Mouse (Mus musculus) limb, embryonic 14.5 days (tissue): Measurements from ENCODE around the gene Mars. TPM values are rescaled to one million over a fixed set of nuclear protein-coding genes. Genes with fewer than 3 reads are reported as not detected.
A peak's percentile ranks its signal among the peaks of the same experiment; 100 is the strongest.

ENCODE experiments used
- ATAC-seq: fragments of 200-750 bp; cut with Nextera tagmentation; 2 replicates; pipeline ENCODE4 v1.8.0; 2017; ENCODE audit warnings: low read depth, moderate number of reproducible peaks, moderate TSS enrichment; ENCODE audit not compliant: low FRiP score
- DNase-seq: peaks from one replicate; pipeline ENCODE4 v3.0.0-alpha.2; 2015; ENCODE audit warnings: low spot score
- H3K27ac ChIP-seq: fragments of 300-500 bp; sonication (generic); replicated peaks from 2 replicates; pipeline ENCODE4 v1.5.1; 2014; ENCODE audit warnings: low read depth, mild to moderate bottlenecking, low read length, moderate library complexity, mixed read lengths
- H3K27me3 ChIP-seq: fragments of 300-500 bp; sonication (generic); 2 replicates; pipeline ENCODE4 v1.6.1; 2014; ENCODE audit warnings: low read length, mixed read lengths; ENCODE audit not compliant: control insufficient read depth, insufficient read depth
- H3K36me3 ChIP-seq: fragments of 300-500 bp; sonication (generic); 2 replicates; pipeline ENCODE4 v1.6.1; 2014; ENCODE audit warnings: mild to moderate bottlenecking, low read length, moderate library complexity, mixed read lengths; ENCODE audit not compliant: control insufficient read depth, insufficient read depth
- H3K4me1 ChIP-seq: fragments of 300-500 bp; sonication (generic); 2 replicates; pipeline ENCODE4 v1.6.1; 2014; ENCODE audit warnings: antibody characterized with exemption, low read length, mixed read lengths; ENCODE audit not compliant: control insufficient read depth, insufficient read depth
- H3K4me2 ChIP-seq: fragments of 300-500 bp; sonication (generic); replicated peaks from 2 replicates; pipeline ENCODE4 v1.6.1; 2014; ENCODE audit warnings: low read depth, mild to moderate bottlenecking, low read length, moderate library complexity; ENCODE audit not compliant: severe bottlenecking
- H3K4me3 ChIP-seq: fragments of 300-500 bp; sonication (generic); replicated peaks from 2 replicates; pipeline ENCODE4 v1.5.1; 2014; ENCODE audit warnings: low read length
- H3K9ac ChIP-seq: fragments of 300-500 bp; sonication (generic); 2 replicates; pipeline ENCODE4 v1.6.1; 2014; ENCODE audit warnings: mild to moderate bottlenecking, low read depth, low read length, moderate library complexity; ENCODE audit not compliant: severe bottlenecking
- H3K9me3 ChIP-seq: fragments of 300-500 bp; sonication (generic); 2 replicates; pipeline ENCODE4 v1.6.1; 2016; ENCODE audit warnings: low read length; ENCODE audit not compliant: control insufficient read depth
- POLR2A ChIP-seq: fragments of 200-500 bp; IDR thresholded peaks from 2 replicates; pipeline ENCODE4 v1.8.0; 2012; ENCODE audit warnings: inconsistent platforms, mild to moderate bottlenecking, moderate library complexity, borderline replicate concordance; ENCODE audit not compliant: insufficient read depth, insufficient read length; ENCODE audit errors: extremely low read depth
- WGBS: fragments of 180-500 bp; shearing (Covaris S2); extraction: QIAGEN DNeasy Blood & Tissue Kit; methylation state at CpG from one replicate; pipeline ENCODE4 v1.1.7; 2014; 5-methylcytosine and 5-hydroxymethylcytosine counted together
- polyA plus RNA-seq, 2 experiments: library from polyadenylated mRNA; depleted of rRNA in 1 of 2; stranded (reverse) in 1 of 2; unstranded in 1 of 2; fragments of >200 nt; fragmentation: Nextera tagmentation in 1 of 2; extraction: Ambion mirVana in 1 of 2; gene quantifications; 2 replicates each; pipeline versions ENCODE4 v1.2.1 to v1.2.3; 2012 to 2014

The Mars gene
- polyA plus RNA-seq, 2 experiments: 79.8 to 114 TPM

GRCm38 (mm10) chr10:127285644-127286043 is 25.9 kb downstream of the Mars start:
- no peak overlapping the region for H3K4me3 ChIP-seq
- no peaks in the 10 kb centered on the region for H3K9me3 ChIP-seq
- H3K9ac ChIP-seq: 0 out of 2 replicates have a peak overlapping the region, but pooled peaks have one; percentile 28
- H3K4me2 ChIP-seq: no peak overlapping the region
- no peak for TF ChIP-seq POLR2A
- no peak overlapping the region for H3K27ac ChIP-seq
- H3K27me3 ChIP-seq: no peaks in the 10 kb centered on the region
- WGBS: 85% methylated on average over 11 of the region's 13 CpGs
- DNase-seq (no peak), ATAC-seq (no peak)
- peaks cover 21% of the 10 kb centered on the region for H3K4me1 ChIP-seq
- H3K36me3 ChIP-seq: peaks cover 67% of the 10 kb centered on the region

DNA sequence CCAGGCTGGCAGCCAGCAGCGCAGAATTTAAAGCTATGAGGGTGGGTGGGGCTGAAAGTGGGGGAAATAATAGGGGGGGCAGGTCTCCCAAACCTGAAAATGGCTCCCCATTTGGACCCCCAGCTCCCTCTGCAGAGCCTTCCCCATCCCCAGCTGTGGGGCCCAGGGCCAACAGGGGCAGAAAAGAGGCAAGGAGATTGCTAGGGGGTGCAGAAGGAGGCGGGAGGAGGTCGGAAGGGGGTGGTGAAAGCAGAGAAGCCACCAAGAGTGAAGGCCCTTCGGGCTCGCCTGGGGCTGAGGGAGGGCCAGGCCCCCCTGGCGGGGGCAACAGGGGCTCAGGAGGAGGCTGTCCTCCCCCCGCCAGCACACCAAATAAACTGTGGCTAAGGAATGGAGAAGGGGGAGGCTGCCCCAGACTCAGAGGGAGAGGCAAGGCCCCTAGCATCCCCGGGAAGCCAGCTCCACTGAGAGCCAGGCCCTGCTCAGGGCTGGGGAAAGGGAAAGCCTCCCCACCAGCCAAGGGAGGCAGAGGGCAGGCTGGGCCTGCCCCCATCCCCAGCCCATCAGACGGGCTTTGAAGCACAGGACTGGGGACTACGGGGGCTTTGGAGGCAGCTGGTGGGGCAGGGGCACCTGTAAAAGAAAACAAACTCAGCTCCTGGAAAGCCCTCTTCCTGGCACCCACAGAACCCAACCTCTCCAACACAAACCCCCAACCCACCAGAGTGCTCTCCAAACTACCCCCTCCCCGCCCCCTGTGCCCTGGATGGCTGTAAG is 26.7 kb downstream of the Mars start:
- DNase-seq (no peak), ATAC-seq (no peak)
- no peak for TF ChIP-seq POLR2A
- no peaks in the 10 kb centered on the region for H3K27me3 ChIP-seq
- H3K9me3 ChIP-seq: no peaks in the 10 kb centered on the region
- H3K9ac ChIP-seq: peak overlapping the region; percentile 28
- 76% methylated on average over 11 of the region's 11 CpGs for WGBS
- H3K36me3 ChIP-seq: peaks cover 75% of the 10 kb centered on the region
- peaks cover 19% of the 10 kb centered on the region for H3K4me1 ChIP-seq
- no peak overlapping the region for H3K4me3 ChIP-seq
- H3K27ac ChIP-seq: no peak overlapping the region
- no peak overlapping the region for H3K4me2 ChIP-seq

- Histone ChIP-seq H3K36me3 (peaks cover 81% of the 10 kb centered on the region), H3K4me3 (no peak overlapping the region), H3K27me3 (no peaks in the 10 kb centered on the region), H3K9me3 (no peaks in the 10 kb centered on the region), H3K4me1 (peaks cover 13% of the 10 kb centered on the region), H3K4me2 (no peak overlapping the region), H3K9ac (no peak overlapping the region), H3K27ac (no peak overlapping the region)
- no peak for TF ChIP-seq POLR2A
- WGBS: 90% methylated on average over 7 of the region's 7 CpGs
- DNase-seq (no peak), ATAC-seq (no peak)
Observed at GRCm38 (mm10) chr10:127284105-127284622, 27.4 kb downstream of the Mars start.

DNA sequence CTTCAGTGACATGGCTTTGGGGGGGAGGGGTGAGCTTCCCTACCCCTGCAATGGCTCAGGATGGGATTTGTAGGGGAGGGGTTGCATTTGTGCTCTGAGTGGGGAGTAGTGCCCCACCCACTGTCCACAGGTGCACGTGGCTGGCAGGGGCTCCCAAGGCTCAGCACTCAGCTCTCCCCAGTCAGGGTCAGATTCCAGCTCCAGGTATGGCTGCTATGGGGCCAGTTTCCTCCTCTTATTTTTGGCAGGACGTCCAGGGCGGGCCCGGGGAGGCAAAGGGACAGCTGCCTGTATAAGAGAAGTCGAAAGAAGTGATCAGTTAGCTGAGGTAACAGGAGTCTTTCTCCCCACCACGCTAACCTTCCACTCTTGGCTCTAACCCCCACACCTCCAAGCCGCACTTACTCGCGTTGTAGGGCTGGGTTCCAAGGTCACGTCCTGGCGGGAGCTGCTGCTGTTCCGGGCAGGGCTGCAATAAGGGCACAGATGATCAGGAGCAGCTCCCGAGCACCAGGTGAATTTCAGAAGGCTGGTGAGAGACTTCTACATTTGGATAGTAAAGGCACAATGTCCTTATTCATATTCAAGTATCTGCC is 28.9 kb downstream of the Mars start:
- H3K9me3 ChIP-seq: no peaks in the 10 kb centered on the region
- no peak overlapping the region for H3K4me2 ChIP-seq
- H3K27ac ChIP-seq: no peak overlapping the region
- ATAC-seq (no peak), DNase-seq (no peak)
- no peak overlapping the region for H3K4me3 ChIP-seq
- H3K27me3 ChIP-seq: no peaks in the 10 kb centered on the region
- no peak for TF ChIP-seq POLR2A
- H3K36me3 ChIP-seq: peaks cover 95% of the 10 kb centered on the region
- peaks cover 10% of the 10 kb centered on the region for H3K4me1 ChIP-seq
- 86% methylated on average over 13 of the region's 13 CpGs for WGBS
- H3K9ac ChIP-seq: no peak overlapping the region

DNA sequence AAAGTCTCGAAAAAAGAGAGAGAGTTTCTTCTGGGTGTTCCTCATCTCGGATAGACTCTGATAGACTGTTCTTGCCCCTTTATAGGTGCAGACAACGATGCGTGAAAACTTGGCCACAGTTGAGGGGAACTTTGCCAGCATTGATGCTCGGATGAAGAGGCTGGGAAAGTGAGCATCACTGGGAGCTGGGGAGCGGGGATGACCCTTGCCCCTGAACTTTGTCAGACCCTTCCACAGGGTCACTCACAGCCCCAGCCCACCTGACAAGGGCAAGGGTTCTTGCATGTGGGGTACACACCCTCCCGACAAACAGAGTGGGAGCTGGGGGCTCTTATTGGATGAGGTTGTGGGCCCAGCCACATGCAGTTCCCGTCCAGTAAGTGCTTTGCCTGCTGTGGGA is 30.3 kb downstream of the Mars start:
- 87% methylated on average over 8 of the region's 8 CpGs for WGBS
- Histone ChIP-seq H3K9me3 (no peaks in the 10 kb centered on the region), H3K36me3 (peaks cover 98% of the 10 kb centered on the region), H3K4me1 (no peaks in the 10 kb centered on the region), H3K4me3 (no peak overlapping the region), H3K27ac (no peak overlapping the region), H3K27me3 (no peaks in the 10 kb centered on the region), H3K4me2 (no peak overlapping the region), H3K9ac (no peak overlapping the region)
- DNase-seq (no peak), ATAC-seq (no peak)
- no peak for TF ChIP-seq POLR2A
